Mouse (Mus musculus): ENCODE results near the gene Arf1. TPM values are rescaled to one million over a fixed set of nuclear protein-coding genes. Genes with fewer than 3 reads are reported as not detected.
A peak's percentile ranks its signal among the peaks of the same experiment; 100 is the strongest.

Arf1 gene
- polyA plus RNA-seq, 1 experiment from 2014 or later: 575 TPM

GRCm38 (mm10) chr11:59209580-59209979, 18.5 kb downstream of the Arf1 start:
- no peak overlapping the region for H3K9ac ChIP-seq (ENCODE audit: low read depth, low read length)
- ATAC-seq (replicated peaks; ENCODE audit: insufficient number of reproducible peaks, low FRiP score, low TSS enrichment): no peak
- WGBS (ENCODE audit: insufficient replicate concordance): 77% methylated on average over 5 of the region's 5 CpGs
- peaks cover 8% of the 10 kb centered on the region for H3K4me1 ChIP-seq (ENCODE audit: control insufficient read depth, insufficient read depth, low read length)
- peak overlapping the region; percentile 83; the same call in 1 of the 2 replicates for H3K4me3 ChIP-seq (ENCODE audit: low read depth, low read length)
- H3K27me3 ChIP-seq (ENCODE audit: control insufficient read depth, insufficient read depth, low read length): no peaks in the 10 kb centered on the region
- H3K9me3 ChIP-seq (replicated peaks; ENCODE audit: control insufficient read depth, low read length): no peaks in the 10 kb centered on the region
- H3K4me2 ChIP-seq: peak overlapping the region; percentile 67
- peak overlapping the region; percentile 93 for H3K27ac ChIP-seq (ENCODE audit: low read depth, low read length)
- H3K36me3 ChIP-seq (ENCODE audit: control insufficient read depth, insufficient read depth, low read length): peaks cover 19% of the 10 kb centered on the region

- peaks cover 8% of the 10 kb centered on the region for H3K4me1 ChIP-seq (ENCODE audit: control insufficient read depth, insufficient read depth, low read length)
- ATAC-seq (replicated peaks; ENCODE audit: insufficient number of reproducible peaks, low FRiP score, low TSS enrichment): peak; percentile 53; the same call in 1 of the 2 replicates
- peak overlapping the region; percentile 93 for H3K27ac ChIP-seq (ENCODE audit: low read depth, low read length)
- H3K4me3 ChIP-seq (ENCODE audit: low read depth, low read length): peak overlapping the region; percentile 83
- no peaks in the 10 kb centered on the region for H3K27me3 ChIP-seq (ENCODE audit: control insufficient read depth, insufficient read depth, low read length)
- H3K36me3 ChIP-seq (ENCODE audit: control insufficient read depth, insufficient read depth, low read length): peaks cover 19% of the 10 kb centered on the region
- no peaks in the 10 kb centered on the region for H3K9me3 ChIP-seq (replicated peaks; ENCODE audit: control insufficient read depth, low read length)
- 9% methylated on average over 18 of the region's 18 CpGs for WGBS (ENCODE audit: insufficient replicate concordance)
- H3K4me2 ChIP-seq: peak overlapping the region; percentile 67
- peak overlapping the region; percentile 91 for H3K9ac ChIP-seq (ENCODE audit: low read depth, low read length)
These were observed 19.0 kb downstream of the Arf1 start for GRCm38 (mm10) chr11:59209003-59209441.

GRCm38 (mm10) chr11:59208153-59208831, 19.8 kb downstream of the Arf1 start, which contains the start of gene 2310033P09Rik:
2310033P09Rik (plus strand) TSS chr11:59208321.
- Histone ChIP-seq H3K9ac (ENCODE audit: low read depth, low read length) (peak within 1 kb of the TSS; percentile 91), H3K27me3 (ENCODE audit: control insufficient read depth, insufficient read depth, low read length) (no peaks in the 10 kb centered on the region), H3K4me1 (ENCODE audit: control insufficient read depth, insufficient read depth, low read length) (peaks cover 8% of the 10 kb centered on the region), H3K9me3 (replicated peaks; ENCODE audit: control insufficient read depth, low read length) (no peaks in the 10 kb centered on the region), H3K4me3 (ENCODE audit: low read depth, low read length) (peak within 1 kb of the TSS; percentile 83), H3K27ac (ENCODE audit: low read depth, low read length) (peak within 1 kb of the TSS; percentile 93), H3K36me3 (ENCODE audit: control insufficient read depth, insufficient read depth, low read length) (peaks cover 19% of the 10 kb centered on the region), H3K4me2 (peak within 1 kb of the TSS; percentile 67)
- under 1% methylated on average over 67 of the region's 67 CpGs for WGBS (ENCODE audit: insufficient replicate concordance)
- ATAC-seq (replicated peaks; ENCODE audit: insufficient number of reproducible peaks, low FRiP score, low TSS enrichment): peak; percentile 80

- Histone ChIP-seq H3K27me3 (ENCODE audit: control insufficient read depth, insufficient read depth, low read length) (no peaks in the 10 kb centered on the region), H3K9ac (ENCODE audit: low read depth, low read length) (peak within 1 kb of the TSS; percentile 86), H3K4me1 (ENCODE audit: control insufficient read depth, insufficient read depth, low read length) (peaks cover 12% of the 10 kb centered on the region), H3K4me3 (ENCODE audit: low read depth, low read length) (peak within 1 kb of the TSS; percentile 95), H3K27ac (ENCODE audit: low read depth, low read length) (peak within 1 kb of the TSS; percentile 64), H3K36me3 (ENCODE audit: control insufficient read depth, insufficient read depth, low read length) (peaks cover 5% of the 10 kb centered on the region), H3K9me3 (replicated peaks; ENCODE audit: control insufficient read depth, low read length) (no peaks in the 10 kb centered on the region), H3K4me2 (peak within 1 kb of the TSS; percentile 91)
- ATAC-seq (replicated peaks; ENCODE audit: insufficient number of reproducible peaks, low FRiP score, low TSS enrichment): peak; percentile 91
- WGBS (ENCODE audit: insufficient replicate concordance): under 1% methylated on average over 63 of the region's 63 CpGs
These were observed 25.7 kb downstream of the Arf1 start, which contains the start of gene Mrpl55 for GRCm38 (mm10) chr11:59202081-59202995. Mrpl55 (plus strand) TSS chr11:59202486.

- peaks cover 12% of the 10 kb centered on the region for H3K4me1 ChIP-seq (ENCODE audit: control insufficient read depth, insufficient read depth, low read length)
- H3K27ac ChIP-seq (ENCODE audit: low read depth, low read length): peak overlapping the region; percentile 64
- WGBS (ENCODE audit: insufficient replicate concordance): 27% methylated on average over 16 of the region's 16 CpGs
- H3K4me3 ChIP-seq (ENCODE audit: low read depth, low read length): peak overlapping the region; percentile 95
- peak overlapping the region; percentile 91 for H3K4me2 ChIP-seq
- 0 out of 2 replicates have a peak, but pooled peaks have one; percentile 2 for ATAC-seq (replicated peaks; ENCODE audit: insufficient number of reproducible peaks, low FRiP score, low TSS enrichment)
- H3K9ac ChIP-seq (ENCODE audit: low read depth, low read length): peak overlapping the region; percentile 86
- H3K9me3 ChIP-seq (replicated peaks; ENCODE audit: control insufficient read depth, low read length): no peaks in the 10 kb centered on the region
- H3K36me3 ChIP-seq (ENCODE audit: control insufficient read depth, insufficient read depth, low read length): peaks cover 4% of the 10 kb centered on the region
- no peaks in the 10 kb centered on the region for H3K27me3 ChIP-seq (ENCODE audit: control insufficient read depth, insufficient read depth, low read length)
These were observed 26.7 kb downstream of the Arf1 start for GRCm38 (mm10) chr11:59201216-59202002.

GRCm38 (mm10) chr11:59196230-59196629, 31.8 kb downstream of the Arf1 start:
- Histone ChIP-seq H3K4me2 (no peak overlapping the region), H3K27ac (ENCODE audit: low read depth, low read length) (no peak overlapping the region), H3K9ac (ENCODE audit: low read depth, low read length) (no peak overlapping the region), H3K4me3 (ENCODE audit: low read depth, low read length) (no peak overlapping the region), H3K36me3 (ENCODE audit: control insufficient read depth, insufficient read depth, low read length) (no peaks in the 10 kb centered on the region), H3K9me3 (replicated peaks; ENCODE audit: control insufficient read depth, low read length) (no peaks in the 10 kb centered on the region), H3K27me3 (ENCODE audit: control insufficient read depth, insufficient read depth, low read length) (no peaks in the 10 kb centered on the region), H3K4me1 (ENCODE audit: control insufficient read depth, insufficient read depth, low read length) (peaks cover 4% of the 10 kb centered on the region)
- ATAC-seq (replicated peaks; ENCODE audit: insufficient number of reproducible peaks, low FRiP score, low TSS enrichment): no peak

- WGBS (ENCODE audit: insufficient replicate concordance): 7% methylated on average over 16 of the region's 16 CpGs
- Histone ChIP-seq H3K9me3 (replicated peaks; ENCODE audit: control insufficient read depth, low read length) (no peaks in the 10 kb centered on the region), H3K4me1 (ENCODE audit: control insufficient read depth, insufficient read depth, low read length) (0 out of 2 replicates have a peak, but pooled peaks cover 4% of the 10 kb centered on the region), H3K27me3 (ENCODE audit: control insufficient read depth, insufficient read depth, low read length) (no peaks in the 10 kb centered on the region), H3K9ac (ENCODE audit: low read depth, low read length) (peak within 1 kb of the TSS; percentile 68), H3K36me3 (ENCODE audit: control insufficient read depth, insufficient read depth, low read length) (no peaks in the 10 kb centered on the region), H3K4me2 (peak within 1 kb of the TSS; percentile 76), H3K27ac (ENCODE audit: low read depth, low read length) (peak within 1 kb of the TSS; percentile 84), H3K4me3 (ENCODE audit: low read depth, low read length) (peak within 1 kb of the TSS; percentile 57)
- 0 out of 2 replicates have a peak, but pooled peaks have one; percentile 1 for ATAC-seq (replicated peaks; ENCODE audit: insufficient number of reproducible peaks, low FRiP score, low TSS enrichment)
These were observed 36.0 kb downstream of the Arf1 start, which contains the start of gene Guk1 for GRCm38 (mm10) chr11:59192059-59192386. Guk1 (minus strand) TSS chr11:59192212.
